Mouse (Mus musculus) monocyte, adult 59 days (primary cell): Measurements from ENCODE around the gene Rps12. TPM values are rescaled to one million over a fixed set of nuclear protein-coding genes. Genes with fewer than 3 reads are reported as not detected.

Experiments
- total RNA-seq, 2 experiments: library from RNA; stranded (reverse); gene quantifications; one replicate each; pipeline ENCODE4 v1.2.4; 2023

The Rps12 gene
- total RNA-seq: 100 to 1,000 TPM; 410 to 708 TPM

GRCm38 (mm10) chr10:23787062-23787821 is at the start of gene Rps12:
TSS of gene Rps12 (minus strand) at chr10:23787275.

GRCm38 (mm10) chr10:23796551-23797503 is 9.8 kb upstream of the Rps12 start, which contains the start of gene Slc18b1:
TSS of gene Slc18b1 (plus strand) at chr10:23796986.

Other genes with a start within 250 kb of the Rps12 start
- gene Slc18b1, start 9.7 kb upstream of the Rps12 start, total RNA-seq: under 1 TPM in 1 of 2 experiments, not detected in 1; 0.16 TPM
- gene Vnn3, start 64.2 kb upstream of the Rps12 start, total RNA-seq: 10 to 100 TPM; 14.6 to 17.2 TPM
- not detected for gene Vnn1, start 107.4 kb upstream of the Rps12 start, total RNA-seq
- not detected for gene Taar1, start 133.1 kb upstream of the Rps12 start, total RNA-seq
- not detected for gene Taar2, start 151.3 kb upstream of the Rps12 start, total RNA-seq
- gene Taar3, start 162.3 kb upstream of the Rps12 start, total RNA-seq: not detected
- not detected for gene Taar4, start 173.2 kb upstream of the Rps12 start, total RNA-seq
- gene Taar5, start 183.4 kb upstream of the Rps12 start, total RNA-seq: not detected
- not detected for gene Taar6, start 198.4 kb upstream of the Rps12 start, total RNA-seq
- gene Taar7a, start 206.2 kb upstream of the Rps12 start, total RNA-seq: not detected
- not detected for gene Taar7b, start 212.7 kb upstream of the Rps12 start, total RNA-seq
- not detected for gene Taar7d, start 239.9 kb upstream of the Rps12 start, total RNA-seq